Mouse (Mus musculus): ENCODE results near the gene Vps26b. TPM values are rescaled to one million over a fixed set of nuclear protein-coding genes. Genes with fewer than 3 reads are reported as not detected.

Gene Vps26b
- total RNA-seq, 1 experiment from 2014 or later, result 30.5 TPM

GRCm38 (mm10) chr9:26998669-26999460, 31.0 kb downstream of the Vps26b start:
- ATAC-seq (ENCODE audit: extremely low read depth, insufficient number of reproducible peaks, low FRiP score, poor library complexity, severe bottlenecking), result no peak

- no peak for ATAC-seq (ENCODE audit: extremely low read depth, insufficient number of reproducible peaks, low FRiP score, poor library complexity, severe bottlenecking)
These were observed 32.4 kb downstream of the Vps26b start for GRCm38 (mm10) chr9:26997501-26997900.

- peak; percentile 72 for ATAC-seq (ENCODE audit: extremely low read depth, insufficient number of reproducible peaks, low FRiP score, poor library complexity, severe bottlenecking)
These were observed 32.8 kb downstream of the Vps26b start for GRCm38 (mm10) chr9:26997062-26997461.

- ATAC-seq (ENCODE audit: extremely low read depth, insufficient number of reproducible peaks, low FRiP score, poor library complexity, severe bottlenecking), result no peak
These were observed 36.0 kb downstream of the Vps26b start for GRCm38 (mm10) chr9:26993900-26994299.

GRCm38 (mm10) chr9:26993118-26993517, 36.7 kb downstream of the Vps26b start:
- no peak for ATAC-seq (ENCODE audit: extremely low read depth, insufficient number of reproducible peaks, low FRiP score, poor library complexity, severe bottlenecking)

GRCm38 (mm10) chr9:26990181-26990580, 39.7 kb downstream of the Vps26b start:
- ATAC-seq (ENCODE audit: extremely low read depth, insufficient number of reproducible peaks, low FRiP score, poor library complexity, severe bottlenecking), result no peak

- no peak for ATAC-seq (ENCODE audit: extremely low read depth, insufficient number of reproducible peaks, low FRiP score, poor library complexity, severe bottlenecking)
These were observed 44.1 kb downstream of the Vps26b start for GRCm38 (mm10) chr9:26985668-26986277.

- ATAC-seq (ENCODE audit: extremely low read depth, insufficient number of reproducible peaks, low FRiP score, poor library complexity, severe bottlenecking), result no peak
These were observed 44.7 kb downstream of the Vps26b start for GRCm38 (mm10) chr9:26985090-26985613.

- no peak for ATAC-seq (ENCODE audit: extremely low read depth, insufficient number of reproducible peaks, low FRiP score, poor library complexity, severe bottlenecking)
These were observed 51.1 kb downstream of the Vps26b start for GRCm38 (mm10) chr9:26978776-26979175.

- ATAC-seq (ENCODE audit: extremely low read depth, insufficient number of reproducible peaks, low FRiP score, poor library complexity, severe bottlenecking), result no peak
These were observed 52.1 kb downstream of the Vps26b start for GRCm38 (mm10) chr9:26977754-26978153.

Other genes starting within 250 kb of the Vps26b start
- not detected in 2 replicates for gene Glb1l2, start 223.6 kb downstream of the Vps26b start, total RNA-seq (2017)
- not detected in 2 replicates for gene Glb1l3, start 169.2 kb downstream of the Vps26b start, total RNA-seq (2017)
- not detected in 2 replicates for gene Gm1110, start 107.0 kb downstream of the Vps26b start, total RNA-seq (2017)
- gene Acad8, start 30.5 kb downstream of the Vps26b start, total RNA-seq (2017), result 3.4 and 5.3 TPM in 2 replicates
- gene Thyn1, start 30.4 kb downstream of the Vps26b start, total RNA-seq (2017), result 8.5 and 9.0 TPM in 2 replicates
- gene Ncapd3, start 110 bp upstream of the Vps26b start, total RNA-seq (2017), result 16.6 and 17.9 TPM in 2 replicates
- 1.1 and 2.0 TPM in 2 replicates for gene Jam3, start 125.4 kb upstream of the Vps26b start, total RNA-seq (2017)